Mouse (Mus musculus): ENCODE measurements at regions not wholly inside any gene's neighbourhood (a gene's known extent, or its start where the extent isn't known, plus 50 kb on each side); places are given as distances from the start of the nearest gene placed in this dataset.

DNA sequence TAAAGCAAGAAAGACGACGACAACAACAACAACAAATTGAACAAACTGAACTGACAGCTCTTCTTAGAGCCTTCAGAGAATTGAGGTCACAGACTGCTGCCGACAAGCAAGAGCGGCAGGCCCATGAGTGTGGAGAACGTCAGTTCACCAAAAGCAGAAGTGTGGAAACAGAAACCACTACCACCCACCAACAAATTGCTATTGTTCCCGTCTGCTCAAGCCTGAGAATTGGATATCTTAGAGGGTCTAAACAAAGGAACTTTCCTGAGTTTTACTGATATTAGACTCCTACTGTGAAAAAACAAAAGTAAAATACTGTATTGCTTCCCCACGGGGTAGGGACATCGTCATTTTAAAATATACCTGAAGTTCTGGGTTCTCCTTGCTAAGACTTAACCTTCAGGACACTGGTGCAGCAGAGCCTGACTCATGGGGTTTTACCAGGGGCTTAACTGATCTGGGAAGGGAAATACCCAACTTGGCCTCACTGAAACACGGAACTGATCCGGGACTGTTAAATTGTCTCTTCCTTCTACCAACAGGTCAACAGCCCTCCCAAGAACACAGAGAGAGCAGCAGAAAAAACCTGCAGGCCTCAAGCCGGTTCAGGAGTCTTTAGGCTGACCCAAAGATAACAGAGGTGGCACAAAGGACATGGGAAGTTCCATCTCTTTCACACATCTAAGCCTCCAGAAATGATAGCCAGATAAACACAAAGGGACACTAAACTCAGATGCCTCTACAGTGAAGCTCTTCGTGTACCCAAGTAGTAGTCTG, 238.1 kb downstream of the Gm5426 start:
- Histone ChIP-seq H3K9me3 (ENCODE audit: low read length) (no peaks in the 10 kb centered on the region), H3K4me1 (ENCODE audit: insufficient read depth, low read length) (no peaks in the 10 kb centered on the region; the same call in 1 of the 2 replicates), H3K9ac (replicated peaks; ENCODE audit: low read length, poor library complexity, severe bottlenecking) (no peak overlapping the region), H3K27ac (ENCODE audit: low read depth, low read length) (no peak overlapping the region), H3K4me3 (ENCODE audit: low read depth, low read length) (no peak overlapping the region), H3K27me3 (ENCODE audit: insufficient read depth, low read length) (no peaks in the 10 kb centered on the region), H3K36me3 (ENCODE audit: insufficient read depth, low read length) (no peaks in the 10 kb centered on the region), H3K4me2 (ENCODE audit: low read depth, low read length, poor library complexity, severe bottlenecking) (no peak overlapping the region)
- 91% methylated on average over 12 of the region's 12 CpGs for WGBS
- DNase-seq (ENCODE audit: low spot score), result no peak
- no peak for ATAC-seq (ENCODE audit: low FRiP score)
- TF ChIP-seq CTCF (IDR thresholded peaks at IDR 0.05), result no peak

DNA sequence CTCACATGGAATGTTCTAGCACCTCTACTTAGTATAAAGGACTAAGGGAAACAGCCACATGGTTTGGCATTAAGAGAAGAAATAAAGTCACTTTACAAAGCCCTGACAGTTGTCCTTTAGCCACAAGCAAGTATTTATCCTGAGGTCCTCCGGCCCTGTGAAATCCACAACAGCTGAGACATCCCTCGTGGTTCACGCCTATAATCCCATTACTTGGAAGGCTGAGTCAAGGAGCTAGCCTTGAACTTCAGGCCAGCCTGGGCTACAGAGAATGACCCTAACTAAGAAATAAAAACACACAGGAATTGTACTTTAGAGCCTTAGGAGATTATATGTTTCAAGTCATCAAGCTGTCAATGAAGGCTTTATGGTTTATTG, 238.7 kb downstream of the Gm5426 start:
- WGBS, result 85% methylated on average over 3 of the region's 3 CpGs
- H3K36me3 ChIP-seq (ENCODE audit: insufficient read depth, low read length), result no peaks in the 10 kb centered on the region
- no peaks in the 10 kb centered on the region; the same call in 1 of the 2 replicates for H3K4me1 ChIP-seq (ENCODE audit: insufficient read depth, low read length)
- H3K9ac ChIP-seq (replicated peaks; ENCODE audit: low read length, poor library complexity, severe bottlenecking), result no peak overlapping the region
- H3K9me3 ChIP-seq (ENCODE audit: low read length), result no peaks in the 10 kb centered on the region
- no peak for TF ChIP-seq CTCF (IDR thresholded peaks at IDR 0.05)
- no peak for ATAC-seq (ENCODE audit: low FRiP score)
- H3K27ac ChIP-seq (ENCODE audit: low read depth, low read length), result no peak overlapping the region
- H3K27me3 ChIP-seq (ENCODE audit: insufficient read depth, low read length), result no peaks in the 10 kb centered on the region
- no peak overlapping the region for H3K4me3 ChIP-seq (ENCODE audit: low read depth, low read length)
- no peak for DNase-seq (ENCODE audit: low spot score)
- no peak overlapping the region for H3K4me2 ChIP-seq (ENCODE audit: low read depth, low read length, poor library complexity, severe bottlenecking)

DNA sequence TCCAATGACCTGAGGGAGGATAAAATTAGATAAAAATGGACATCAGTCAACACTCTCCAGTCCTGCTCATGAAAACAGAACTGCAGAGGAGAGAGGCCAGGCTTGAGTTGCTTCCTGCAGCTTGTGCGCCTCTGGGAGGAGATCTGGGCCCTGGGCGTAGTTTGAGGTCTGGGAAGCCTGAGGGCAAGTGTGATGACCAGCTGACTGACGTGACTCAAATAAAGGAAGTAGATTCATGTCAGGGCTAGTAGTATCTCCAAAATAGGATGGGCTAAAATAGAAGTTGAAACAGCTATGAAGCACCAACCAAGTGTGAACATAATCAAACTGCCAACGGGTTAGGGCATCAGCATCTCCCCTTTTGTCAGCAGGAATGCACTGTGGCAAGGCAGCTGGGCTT, 239.3 kb upstream of the Btg1 start:
- Histone ChIP-seq H3K4me1 (ENCODE audit: insufficient read depth, low read length) (no peaks in the 10 kb centered on the region), H3K9me3 (ENCODE audit: low read length) (no peaks in the 10 kb centered on the region), H3K9ac (replicated peaks; ENCODE audit: low read length, poor library complexity, severe bottlenecking) (no peak overlapping the region), H3K27ac (ENCODE audit: low read depth, low read length) (no peak overlapping the region), H3K36me3 (ENCODE audit: insufficient read depth, low read length) (no peaks in the 10 kb centered on the region), H3K4me3 (ENCODE audit: low read depth, low read length) (no peak overlapping the region), H3K27me3 (ENCODE audit: insufficient read depth, low read length) (no peaks in the 10 kb centered on the region), H3K4me2 (ENCODE audit: low read depth, low read length, poor library complexity, severe bottlenecking) (no peak overlapping the region)
- DNase-seq (ENCODE audit: low spot score) (no peak), ATAC-seq (ENCODE audit: low FRiP score) (no peak)
- no peak for TF ChIP-seq CTCF (IDR thresholded peaks at IDR 0.05)
- 88% methylated on average over 4 of the region's 4 CpGs for WGBS

DNA sequence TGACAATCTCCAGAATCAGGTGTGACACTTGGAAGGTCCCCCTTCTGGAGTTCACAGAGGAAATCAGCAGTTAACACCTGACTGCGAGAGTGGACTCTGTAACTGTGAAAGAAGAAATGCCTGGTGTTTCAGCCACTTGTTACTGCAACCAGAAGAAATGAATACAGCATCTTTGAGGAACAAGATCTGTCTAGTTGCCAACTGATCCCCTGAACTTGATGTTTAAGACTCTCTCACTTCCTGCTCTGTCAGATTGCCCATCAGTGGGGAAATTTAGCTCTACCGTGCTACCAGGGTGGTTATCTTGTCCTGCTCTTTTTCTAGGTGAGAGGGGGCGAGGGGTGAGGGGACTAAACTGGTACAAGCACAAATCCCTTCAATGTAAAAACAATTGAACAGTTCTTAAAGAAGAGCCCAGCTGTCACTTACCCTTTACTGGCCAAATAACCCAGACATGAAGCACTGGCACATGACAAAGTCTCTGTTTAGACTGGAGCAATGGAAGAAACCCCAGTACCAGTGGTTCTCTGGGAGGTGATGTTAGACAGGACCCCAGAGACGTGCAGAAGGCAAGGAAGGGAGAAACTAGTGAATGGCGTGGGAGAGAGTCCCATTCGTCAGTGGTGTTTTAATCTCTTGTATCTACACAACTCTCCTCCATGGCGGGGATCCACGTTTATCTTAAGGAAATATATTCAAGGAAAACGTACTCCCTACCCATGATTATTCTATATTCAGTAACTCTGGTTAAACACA, 237.6 kb upstream of the Btg1 start:
- H3K36me3 ChIP-seq (ENCODE audit: insufficient read depth, low read length), result no peaks in the 10 kb centered on the region
- WGBS, result 85% methylated on average over 9 of the region's 9 CpGs
- H3K4me2 ChIP-seq (ENCODE audit: low read depth, low read length, poor library complexity, severe bottlenecking), result no peak overlapping the region
- no peak overlapping the region for H3K4me3 ChIP-seq (ENCODE audit: low read depth, low read length)
- ATAC-seq (ENCODE audit: low FRiP score) (no peak), DNase-seq (ENCODE audit: low spot score) (no peak)
- H3K27ac ChIP-seq (ENCODE audit: low read depth, low read length), result no peak overlapping the region
- no peak overlapping the region for H3K9ac ChIP-seq (replicated peaks; ENCODE audit: low read length, poor library complexity, severe bottlenecking)
- H3K27me3 ChIP-seq (ENCODE audit: insufficient read depth, low read length), result no peaks in the 10 kb centered on the region
- no peaks in the 10 kb centered on the region for H3K9me3 ChIP-seq (ENCODE audit: low read length)
- no peaks in the 10 kb centered on the region for H3K4me1 ChIP-seq (ENCODE audit: insufficient read depth, low read length)
- TF ChIP-seq CTCF (IDR thresholded peaks at IDR 0.05), result no peak

DNA sequence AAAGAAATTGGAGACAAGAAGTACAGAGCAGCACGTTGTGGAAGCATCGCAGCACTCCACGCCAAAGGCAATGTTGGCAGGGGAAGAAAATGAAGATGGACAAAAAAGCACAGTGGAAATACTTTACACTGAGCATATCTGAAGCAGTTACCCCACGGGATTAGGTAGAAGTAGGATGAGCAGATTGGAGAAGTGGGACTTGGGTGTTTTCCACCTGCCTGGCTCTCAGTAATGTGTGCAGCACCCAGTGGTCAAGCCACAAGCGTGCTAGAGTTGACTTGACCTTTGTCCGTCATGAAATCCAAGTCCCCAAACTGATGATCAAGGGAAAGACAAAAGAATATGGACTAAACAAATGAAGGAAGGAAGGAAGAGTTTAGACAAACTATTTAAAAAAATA, 235.1 kb upstream of the Btg1 start:
- Histone ChIP-seq H3K9ac (replicated peaks; ENCODE audit: low read length, poor library complexity, severe bottlenecking) (no peak overlapping the region), H3K27ac (ENCODE audit: low read depth, low read length) (no peak overlapping the region), H3K36me3 (ENCODE audit: insufficient read depth, low read length) (no peaks in the 10 kb centered on the region), H3K9me3 (ENCODE audit: low read length) (no peaks in the 10 kb centered on the region), H3K4me1 (ENCODE audit: insufficient read depth, low read length) (no peaks in the 10 kb centered on the region), H3K27me3 (ENCODE audit: insufficient read depth, low read length) (no peaks in the 10 kb centered on the region), H3K4me3 (ENCODE audit: low read depth, low read length) (no peak overlapping the region), H3K4me2 (ENCODE audit: low read depth, low read length, poor library complexity, severe bottlenecking) (no peak overlapping the region)
- DNase-seq (ENCODE audit: low spot score) (no peak), ATAC-seq (ENCODE audit: low FRiP score) (no peak)
- no peak for TF ChIP-seq CTCF (IDR thresholded peaks at IDR 0.05)
- WGBS, result 94% methylated on average over 6 of the region's 6 CpGs

DNA sequence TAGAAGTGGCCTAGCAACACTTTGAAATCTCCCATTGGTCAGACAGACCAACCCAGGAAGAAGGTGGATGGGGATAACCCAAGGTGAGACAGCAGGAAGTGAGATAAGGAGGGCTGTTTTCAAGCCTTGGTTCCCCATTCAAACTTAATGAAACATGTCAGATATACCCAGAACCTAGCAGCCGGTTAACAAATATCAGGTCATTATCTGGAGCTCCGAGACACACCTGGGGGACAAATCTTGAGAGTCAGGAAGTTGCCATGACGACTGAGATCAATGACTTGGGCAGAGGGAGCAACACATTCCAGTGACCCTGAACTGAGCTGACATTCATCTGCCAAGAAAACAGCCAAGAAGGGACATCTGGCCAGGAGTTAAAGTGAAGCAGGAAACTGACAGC, 225.1 kb upstream of the Btg1 start:
- TF ChIP-seq CTCF (IDR thresholded peaks at IDR 0.05), result no peak
- H3K27ac ChIP-seq (ENCODE audit: low read depth, low read length), result no peak overlapping the region
- WGBS, result 63% methylated on average over 3 of the region's 3 CpGs
- DNase-seq (ENCODE audit: low spot score) (no peak), ATAC-seq (ENCODE audit: low FRiP score) (no peak)
- no peaks in the 10 kb centered on the region for H3K9me3 ChIP-seq (ENCODE audit: low read length)
- no peaks in the 10 kb centered on the region for H3K4me1 ChIP-seq (ENCODE audit: insufficient read depth, low read length)
- no peaks in the 10 kb centered on the region for H3K27me3 ChIP-seq (ENCODE audit: insufficient read depth, low read length)
- H3K36me3 ChIP-seq (ENCODE audit: insufficient read depth, low read length), result no peaks in the 10 kb centered on the region
- no peak overlapping the region for H3K4me2 ChIP-seq (ENCODE audit: low read depth, low read length, poor library complexity, severe bottlenecking)
- no peak overlapping the region for H3K9ac ChIP-seq (replicated peaks; ENCODE audit: low read length, poor library complexity, severe bottlenecking)
- H3K4me3 ChIP-seq (ENCODE audit: low read depth, low read length), result no peak overlapping the region
